Comparison of ENCODE assay signal across 8 mouse cellular contexts in the genomic region with DNA sequence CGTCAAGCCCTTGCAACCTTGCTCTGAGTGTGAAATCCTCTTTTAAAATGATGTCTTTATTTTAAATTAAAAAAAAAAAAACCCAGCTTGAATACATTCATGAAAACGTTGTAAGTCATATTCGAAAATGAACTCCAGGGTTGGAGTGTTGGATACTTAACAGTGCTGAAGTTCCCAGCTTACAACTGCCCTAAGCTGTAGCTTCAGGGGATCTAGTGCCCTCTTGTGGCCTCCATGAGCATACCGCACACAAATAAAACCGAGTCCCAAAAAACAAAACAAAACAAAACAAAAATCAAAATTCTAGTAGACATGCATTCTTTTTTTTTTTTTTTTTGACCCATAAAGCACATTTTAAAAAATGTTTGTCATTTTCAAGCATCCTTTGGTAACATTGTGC. TPM values are rescaled to one million over a fixed set of nuclear protein-coding genes. Genes with fewer than 3 reads are reported as not detected.
DNase-seq lines count a peak whose midpoint lies in the region; ATAC-seq lines count a peak whose summit lies in the region.

No protein-coding gene starts in this region.

- DNase-seq in forebrain, embryonic 10.5 days (ENCODE audit: extremely low spot score, low spot score), result no peak
- DNase-seq in midbrain, embryonic 14.5 days, result peak; percentile 71
- peak; percentile 78 for DNase-seq in splenic B cell, adult 2 months (ENCODE audit: low read depth, low spot score)
- no peak for DNase-seq in urinary bladder, postnatal 10 days (ENCODE audit: low spot score)

- H3K27ac ChIP-seq in forebrain, embryonic 12.5 days, result no peak overlapping the region
- no peak overlapping the region for H3K27ac ChIP-seq in forebrain, embryonic 10.5 days
- no peak overlapping the region for H3K27ac ChIP-seq in midbrain, embryonic 14.5 days (replicated peaks; ENCODE audit: low read depth, low read length)
- no peak overlapping the region for H3K27ac ChIP-seq in midbrain, embryonic 13.5 days

- H3K36me3 ChIP-seq in forebrain, embryonic 12.5 days (replicated peaks), result no peaks in the 10 kb centered on the region
- no peaks in the 10 kb centered on the region for H3K36me3 ChIP-seq in forebrain, embryonic 10.5 days (replicated peaks)
- H3K36me3 ChIP-seq in midbrain, embryonic 14.5 days (ENCODE audit: control insufficient read depth, insufficient read depth, low read length), result no peaks in the 10 kb centered on the region
- H3K36me3 ChIP-seq in midbrain, embryonic 13.5 days, result no peaks in the 10 kb centered on the region
- H3K36me3 ChIP-seq in splenic B cell, adult 2 months (ENCODE audit: control insufficient read depth, insufficient read depth, low read length, poor library complexity, severe bottlenecking), result no peaks in the 10 kb centered on the region

- H3K4me1 ChIP-seq in forebrain, embryonic 12.5 days, result no peaks in the 10 kb centered on the region
- H3K4me1 ChIP-seq in forebrain, embryonic 10.5 days, result 0 out of 2 replicates have a peak, but pooled peaks cover 3% of the 10 kb centered on the region
- no peaks in the 10 kb centered on the region for H3K4me1 ChIP-seq in midbrain, embryonic 14.5 days (ENCODE audit: control insufficient read depth, insufficient read depth, low read length)
- H3K4me1 ChIP-seq in midbrain, embryonic 13.5 days (replicated peaks), result no peaks in the 10 kb centered on the region

- H3K9me3 ChIP-seq in forebrain, embryonic 12.5 days, result no peaks in the 10 kb centered on the region
- no peaks in the 10 kb centered on the region for H3K9me3 ChIP-seq in forebrain, embryonic 10.5 days
- H3K9me3 ChIP-seq in midbrain, embryonic 14.5 days (ENCODE audit: control insufficient read depth, low read length), result no peaks in the 10 kb centered on the region
- no peaks in the 10 kb centered on the region for H3K9me3 ChIP-seq in midbrain, embryonic 13.5 days

- 0 out of 2 replicates have a peak, but pooled peaks have one; percentile 57 for ATAC-seq in forebrain, embryonic 12.5 days (ENCODE audit: low FRiP score)
- 0 out of 2 replicates have a peak, but pooled peaks have one; percentile 46 for ATAC-seq in midbrain, embryonic 14.5 days (ENCODE audit: low FRiP score, low TSS enrichment)
- no peak for ATAC-seq in midbrain, embryonic 13.5 days
- ATAC-seq in activated CD4-positive, CD25-positive, alpha-beta regulatory T cell, adult 4 months, result peak; percentile 66
- ATAC-seq in inflammation-experienced regulatory T-cells, adult 6 months, result peak; percentile 82

- H3K27me3 ChIP-seq in forebrain, embryonic 12.5 days, result no peaks in the 10 kb centered on the region
- no peaks in the 10 kb centered on the region for H3K27me3 ChIP-seq in forebrain, embryonic 10.5 days (ENCODE audit: poor library complexity, severe bottlenecking)
- no peaks in the 10 kb centered on the region for H3K27me3 ChIP-seq in midbrain, embryonic 14.5 days (ENCODE audit: control insufficient read depth, insufficient read depth, low read length)
- H3K27me3 ChIP-seq in midbrain, embryonic 13.5 days, result no peaks in the 10 kb centered on the region
- no peaks in the 10 kb centered on the region for H3K27me3 ChIP-seq in splenic B cell, adult 2 months (ENCODE audit: control insufficient read depth, insufficient read depth, low read length, poor library complexity, severe bottlenecking)

- no peak overlapping the region for H3K4me3 ChIP-seq in forebrain, embryonic 12.5 days (replicated peaks)
- no peak overlapping the region for H3K4me3 ChIP-seq in forebrain, embryonic 10.5 days
- H3K4me3 ChIP-seq in midbrain, embryonic 14.5 days (replicated peaks; ENCODE audit: low read depth, low read length), result no peak overlapping the region
- no peak overlapping the region for H3K4me3 ChIP-seq in midbrain, embryonic 13.5 days (replicated peaks)

- 27% methylated on average over 5 of the region's 5 CpGs for WGBS in forebrain, embryonic 12.5 days
- 22% methylated on average over 5 of the region's 5 CpGs for WGBS in forebrain, embryonic 10.5 days
- WGBS in midbrain, embryonic 14.5 days, result 23% methylated on average over 5 of the region's 5 CpGs
- 26% methylated on average over 5 of the region's 5 CpGs for WGBS in midbrain, embryonic 13.5 days

- H3K9ac ChIP-seq in forebrain, embryonic 12.5 days, result no peak overlapping the region
- H3K9ac ChIP-seq in midbrain, embryonic 14.5 days (replicated peaks; ENCODE audit: low read length), result no peak overlapping the region
- no peak overlapping the region for H3K9ac ChIP-seq in midbrain, embryonic 13.5 days (replicated peaks)

- H3K4me2 ChIP-seq in forebrain, embryonic 12.5 days, result no peak overlapping the region
- no peak overlapping the region for H3K4me2 ChIP-seq in midbrain, embryonic 14.5 days (ENCODE audit: low read length)
- no peak overlapping the region for H3K4me2 ChIP-seq in midbrain, embryonic 13.5 days (replicated peaks)

RNA-seq across cellular contexts. Expression of a gene that starts 6.9 kb away (rescaled TPM):
- polyA plus RNA-seq in forebrain, embryonic 12.5 days (2016; fragmentation: Nextera tagmentation; extraction: Ambion mirVana), result not detected in 2 replicates
- polyA plus RNA-seq in forebrain, embryonic 10.5 days (2016; fragmentation: Nextera tagmentation; extraction: Ambion mirVana), result not detected in 2 replicates
- not detected in 2 replicates for polyA plus RNA-seq in midbrain, embryonic 14.5 days (2014; fragmentation: Nextera tagmentation; extraction: Ambion mirVana)
- not detected in 2 replicates for polyA plus RNA-seq in midbrain, embryonic 13.5 days (2015; fragmentation: Nextera tagmentation; extraction: Ambion mirVana)
- not detected for polyA plus RNA-seq in activated CD4-positive, CD25-positive, alpha-beta regulatory T cell, adult 4 months (2017; shearing (Covaris generic))
- under 1 TPM in 1 of 3 experiments, not detected in 2; 0.15 TPM for polyA plus RNA-seq in inflammation-experienced regulatory T-cells, adult 6 months (2017; shearing (Covaris generic))

RNA-seq across cellular contexts. Expression of a gene that starts 18.2 kb away (rescaled TPM):
- 21.1 and 21.5 TPM in 2 replicates for polyA plus RNA-seq in forebrain, embryonic 12.5 days (2016; fragmentation: Nextera tagmentation; extraction: Ambion mirVana)
- 15.5 and 17.0 TPM in 2 replicates for polyA plus RNA-seq in forebrain, embryonic 10.5 days (2016; fragmentation: Nextera tagmentation; extraction: Ambion mirVana)
- polyA plus RNA-seq in midbrain, embryonic 14.5 days (2014; fragmentation: Nextera tagmentation; extraction: Ambion mirVana), result 17.1 and 20.2 TPM in 2 replicates
- polyA plus RNA-seq in midbrain, embryonic 13.5 days (2015; fragmentation: Nextera tagmentation; extraction: Ambion mirVana), result 13.4 and 14.3 TPM in 2 replicates
- polyA plus RNA-seq in activated CD4-positive, CD25-positive, alpha-beta regulatory T cell, adult 4 months (2017; shearing (Covaris generic)), result 10 to 100 TPM; 13.9 to 18.3 TPM
- polyA plus RNA-seq in inflammation-experienced regulatory T-cells, adult 6 months (2017; shearing (Covaris generic)), result 10 to 100 TPM; 20.3 to 29.4 (median 21.5) TPM

Comparison
In these comparisons a context has a peak if more than half of its experiments do, and no peak if none do; other contexts are left out.
1. DNase-seq: peak in midbrain, embryonic 14.5 days (single experiment) and splenic B cell, adult 2 months (single experiment); none in forebrain, embryonic 10.5 days (single experiment) and urinary bladder, postnatal 10 days (single experiment).